Mouse (Mus musculus) layer of hippocampus, adult 18-20 months (tissue): Measurements from ENCODE around the gene S100a9. TPM values are rescaled to one million over a fixed set of nuclear protein-coding genes. Genes with fewer than 3 reads are reported as not detected.

ENCODE experiments used
- DNase-seq, 2 experiments: peaks; one replicate each; pipeline ENCODE4 v3.0.0; 2022; ENCODE audit warnings: low spot score in 2 of 2
- long read RNA-seq: library from polyadenylated mRNA; stranded (forward); transcript quantifications from one replicate; pipeline ENCODE4 v2.0.0, GENCODE M21; 2021
- total RNA-seq, 2 experiments: library from RNA; stranded (reverse); gene quantifications; 2 replicates each; pipeline ENCODE4 v1.2.3; 2021

Gene S100a9
- not detected for total RNA-seq
- long read RNA-seq, result 0 reads

DNA sequence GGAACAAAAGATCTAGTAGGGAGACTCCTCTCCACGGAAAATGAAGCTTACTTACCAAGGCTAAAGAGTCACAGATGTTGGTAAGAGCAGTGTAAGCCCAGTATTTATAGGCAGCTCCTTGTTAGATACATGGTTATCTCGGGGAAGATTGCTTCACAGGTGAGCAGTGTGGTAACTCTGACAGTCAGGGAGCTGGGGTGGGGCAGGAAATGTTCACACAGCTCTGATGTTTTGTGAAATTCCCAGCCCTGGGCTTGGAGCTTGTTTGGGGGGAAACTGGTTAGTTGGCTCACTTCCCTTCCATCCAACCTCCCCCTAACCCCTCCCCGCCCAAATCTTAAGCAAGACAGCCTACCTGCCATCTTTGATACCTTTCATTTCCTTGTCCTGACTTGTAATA lies at the start of gene S100a9:
Gene S100a9 (minus strand): TSS at position 109 of the 400 bp plus-strand sequence.
- no peak for DNase-seq

GRCm38 (mm10) chr3:90726606-90727005 lies 31.1 kb upstream of the S100a9 start, which contains the start of gene Pglyrp4:
Pglyrp4 (plus strand) TSS chr3:90726906.
- DNase-seq, result no peak

- peak; percentile 64 to 92 for DNase-seq
Observed at GRCm38 (mm10) chr3:90709591-90710460, 14.3 kb upstream of the S100a9 start.

DNA sequence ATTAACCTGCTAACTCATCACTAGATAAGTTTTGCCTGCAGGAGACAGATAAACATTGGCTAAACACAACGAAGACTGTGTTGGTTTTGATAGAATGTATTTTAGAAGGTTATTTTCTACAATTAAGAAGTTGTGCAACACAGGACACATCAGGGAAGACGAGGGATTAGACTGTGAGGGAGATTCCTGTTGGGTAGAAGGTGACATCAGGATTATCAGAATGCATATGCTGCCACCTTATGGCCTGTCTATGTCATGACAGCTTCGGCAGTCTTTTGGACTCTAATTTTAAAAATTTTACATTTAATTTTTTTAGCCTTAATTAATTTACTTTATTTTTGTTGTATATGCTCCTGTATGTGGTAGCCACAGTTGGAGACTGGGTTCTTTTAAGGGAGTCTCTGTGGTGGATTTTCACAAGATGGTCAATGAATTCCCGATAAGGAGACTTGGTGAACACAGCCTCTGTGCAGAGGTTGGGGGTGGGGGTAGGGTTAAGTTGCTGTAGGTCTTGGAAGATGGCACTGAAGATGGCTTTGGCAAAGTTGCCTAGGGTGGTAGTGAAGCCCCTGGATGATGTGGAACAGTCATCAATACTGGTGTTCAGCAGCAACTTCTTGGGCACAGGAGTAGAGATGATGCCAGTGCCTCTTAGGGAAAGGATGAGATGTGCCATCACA lies 13.1 kb upstream of the S100a9 start:
- DNase-seq, result peak in 1 of 2 experiments; percentile 35

- no peak for DNase-seq
Observed at GRCm38 (mm10) chr3:90702244-90702643, 6.7 kb upstream of the S100a9 start.

DNA sequence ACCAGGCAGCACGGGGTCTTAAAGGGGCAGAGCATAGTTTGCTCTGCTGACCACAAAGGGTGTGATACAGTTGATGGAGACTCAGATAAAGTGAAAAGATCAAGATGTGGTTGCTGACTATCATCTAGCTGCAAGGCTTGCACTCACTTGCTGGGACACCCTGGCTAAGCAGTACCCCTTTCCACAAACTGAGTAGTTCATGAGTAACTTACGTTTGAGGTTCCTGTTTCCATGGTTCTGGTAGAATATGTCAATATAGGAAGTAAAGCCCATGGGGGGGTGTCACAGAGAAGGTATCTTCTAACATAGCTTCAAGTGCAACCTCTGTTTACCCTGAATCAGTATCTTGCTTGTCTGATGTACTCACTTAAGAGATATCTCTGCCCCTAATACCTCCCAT lies 2.0 kb downstream of the S100a9 start:
- no peak for DNase-seq

DNA sequence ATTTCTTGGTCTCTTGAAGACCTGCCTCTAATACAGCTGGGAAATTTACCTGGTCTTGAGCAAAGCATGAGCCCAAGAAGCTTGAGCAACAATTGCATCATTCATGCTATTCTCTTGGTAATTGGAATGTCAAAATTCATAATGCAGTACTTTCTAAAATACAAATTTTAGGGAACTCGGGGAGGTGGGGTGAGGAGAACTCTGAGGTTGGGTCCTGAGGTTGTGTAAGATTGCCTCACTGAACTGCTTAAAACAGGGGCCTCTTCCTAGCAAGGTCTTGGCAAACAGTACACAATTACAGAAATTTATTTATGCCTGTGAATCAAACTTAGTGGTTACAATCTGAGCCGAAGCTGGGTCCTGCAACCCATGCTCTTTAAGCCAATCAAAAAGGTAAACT lies 8.7 kb downstream of the S100a9 start:
- no peak for DNase-seq

GRCm38 (mm10) chr3:90683929-90684328 lies 11.6 kb downstream of the S100a9 start:
- no peak for DNase-seq

GRCm38 (mm10) chr3:90678656-90679055 lies 16.9 kb downstream of the S100a9 start:
- no peak for DNase-seq

DNA sequence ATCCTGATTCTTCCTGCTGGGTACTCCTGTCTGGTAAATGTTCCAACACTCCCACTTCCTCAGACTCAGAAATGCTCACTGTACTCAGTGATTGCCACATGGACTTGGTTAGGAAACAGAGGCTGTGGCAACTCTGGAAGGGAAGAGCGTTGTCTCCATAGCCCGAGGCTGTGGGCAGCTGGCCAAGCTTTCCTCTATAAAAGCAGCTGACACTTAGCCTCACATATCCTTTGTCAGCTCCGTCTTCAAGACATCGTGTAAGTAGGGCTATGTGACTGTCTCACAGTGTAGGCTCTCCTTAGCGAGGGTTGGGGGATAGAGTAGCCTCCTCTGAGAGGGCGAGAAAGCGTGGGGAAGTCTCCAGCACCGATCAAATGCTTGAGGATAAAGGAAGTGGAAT lies 26.7 kb downstream of the S100a9 start, which contains the start of gene S100a8:
Gene S100a8 (plus strand): TSS at position 133 of the 400 bp plus-strand sequence.
- DNase-seq, result no peak

DNA sequence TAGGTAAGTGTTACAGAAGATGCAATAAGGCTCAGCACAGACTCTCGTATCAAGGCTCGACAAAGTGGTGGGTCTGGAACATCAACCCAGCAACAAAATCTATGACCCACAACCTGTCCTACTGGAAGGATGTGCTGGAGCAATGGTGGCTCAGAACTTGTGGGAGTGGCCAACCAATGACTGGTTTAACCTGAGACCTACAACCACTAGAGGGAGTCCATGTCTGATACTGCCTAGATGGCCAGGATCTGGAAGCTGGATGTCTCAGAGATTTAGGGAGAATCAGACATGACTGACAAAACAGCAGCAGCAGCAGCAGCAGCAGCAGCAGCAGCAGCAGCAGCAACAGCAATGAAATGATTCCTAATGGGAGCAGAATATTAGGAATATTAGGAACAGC lies 31.3 kb downstream of the S100a9 start:
- no peak for DNase-seq

DNA sequence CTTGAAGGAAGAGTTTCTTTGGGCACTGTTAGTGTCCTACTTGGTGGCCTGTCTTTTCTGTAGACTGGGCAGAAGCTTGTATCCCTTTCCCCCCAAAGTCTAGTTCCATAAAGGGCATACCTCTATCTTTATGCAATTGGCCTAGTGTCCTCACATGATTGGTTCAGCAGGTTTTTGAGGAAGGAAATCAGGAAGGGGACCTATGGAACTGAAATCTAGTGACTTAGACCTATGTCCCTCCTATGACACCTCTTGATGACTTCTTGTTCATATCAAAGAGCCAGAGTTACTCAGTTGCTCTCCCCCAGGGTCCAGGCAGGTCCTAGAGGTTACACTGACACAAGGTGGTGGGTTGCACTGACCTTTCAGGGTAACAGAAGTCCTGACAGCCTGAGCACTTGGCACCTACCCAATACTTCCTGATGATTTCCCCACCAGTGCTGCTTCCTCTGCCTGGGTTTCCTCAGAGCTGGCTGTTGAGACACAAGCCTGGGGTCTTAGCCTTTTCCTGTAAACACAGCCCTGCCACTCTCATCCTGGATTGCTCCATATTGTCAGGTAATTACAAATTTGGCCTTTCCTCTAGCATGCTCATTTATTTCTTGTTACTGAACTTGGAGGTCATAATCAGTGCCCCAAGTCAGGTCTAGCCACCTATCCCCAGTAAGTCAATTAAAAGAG lies 36.0 kb downstream of the S100a9 start:
- DNase-seq, result no peak

GRCm38 (mm10) chr3:90657405-90657804 lies 38.1 kb downstream of the S100a9 start:
- no peak for DNase-seq

DNA sequence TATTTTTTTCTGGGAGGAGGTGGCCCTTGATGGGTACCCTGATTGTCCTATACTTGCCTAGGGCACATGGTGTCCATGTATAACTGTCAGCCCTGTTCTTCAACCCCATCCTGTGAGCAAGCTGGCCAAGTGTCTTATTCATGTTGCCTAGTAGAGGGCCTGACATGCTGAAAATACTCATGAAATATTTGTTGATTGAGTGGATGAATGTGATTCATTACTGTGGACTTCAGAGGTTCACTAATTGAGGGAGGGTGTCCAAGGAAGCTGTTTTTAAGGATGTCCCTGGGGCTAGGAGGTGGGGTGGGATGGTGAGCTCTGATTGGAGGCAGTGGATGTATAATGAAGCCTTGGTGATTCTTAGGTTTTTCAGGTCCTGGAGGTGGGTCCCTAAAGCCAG lies 41.8 kb downstream of the S100a9 start, which contains the start of gene S100a7a:
Gene S100a7a (plus strand): TSS at position 301 of the 400 bp plus-strand sequence.
- DNase-seq, result no peak

- peak; percentile 56 to 91 for DNase-seq
Observed at GRCm38 (mm10) chr3:90652878-90653508, 42.5 kb downstream of the S100a9 start.

- DNase-seq, result no peak
Observed at GRCm38 (mm10) chr3:90649832-90650231, 45.7 kb downstream of the S100a9 start.

DNA sequence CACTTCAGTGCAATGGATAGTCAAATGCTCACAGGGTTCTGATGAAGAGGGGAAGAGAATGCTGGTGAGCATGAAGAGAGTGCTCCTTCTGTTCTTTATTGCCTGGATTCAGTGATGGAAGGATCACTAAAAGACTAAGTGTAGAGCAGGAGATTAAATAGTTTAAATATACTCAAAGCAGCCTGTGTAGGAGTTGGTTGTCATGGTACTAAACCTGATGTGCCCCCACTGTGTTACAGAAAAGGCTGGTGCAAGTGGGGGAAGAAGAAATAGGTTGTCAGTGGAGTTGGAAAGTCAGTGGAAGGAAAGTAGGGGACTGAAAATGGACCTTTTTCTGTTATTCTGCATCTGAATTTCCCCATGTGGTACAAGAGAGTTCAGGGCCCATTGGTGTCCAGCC lies 46.5 kb downstream of the S100a9 start:
- peak in 1 of 2 experiments; percentile 36 for DNase-seq

DNA sequence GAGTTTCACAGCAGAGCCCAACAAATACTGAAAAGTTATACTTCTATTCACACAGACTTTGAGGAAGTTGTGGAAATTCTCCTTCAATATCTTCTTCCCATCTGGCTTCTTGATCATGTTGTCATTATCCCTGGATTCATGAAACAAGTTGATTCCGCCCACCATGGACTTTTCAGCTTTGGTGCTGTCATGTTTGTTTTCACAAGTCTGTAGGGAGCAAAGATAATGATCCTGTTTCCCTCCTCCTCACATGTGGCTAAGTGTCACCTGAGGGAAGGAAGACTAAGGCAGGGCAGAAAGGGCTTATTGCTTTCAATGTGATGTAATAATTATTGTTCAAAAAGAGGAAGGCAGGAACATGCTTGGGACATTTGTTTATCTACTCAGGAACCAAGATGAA lies 48.2 kb downstream of the S100a9 start:
- no peak for DNase-seq

DNA sequence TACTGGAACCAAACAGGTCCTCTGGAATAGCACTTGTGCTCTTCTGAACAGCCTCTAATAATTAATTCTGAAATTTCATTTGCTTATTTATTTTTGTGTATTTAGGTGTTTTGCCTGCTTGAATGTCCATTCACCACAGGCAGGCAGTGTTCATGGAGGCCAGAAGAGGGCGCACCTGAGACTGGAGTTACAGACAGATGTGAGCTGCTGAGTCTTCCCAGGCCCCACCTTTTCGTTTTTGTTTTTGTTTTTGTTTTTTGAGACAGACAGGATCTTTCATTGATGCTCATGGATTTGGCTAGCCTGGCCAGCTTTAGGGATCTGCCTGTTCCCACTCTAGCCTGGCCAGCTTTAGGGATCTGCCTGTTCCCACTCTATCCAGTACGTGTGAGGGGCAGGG lies 51.3 kb downstream of the S100a9 start:
- DNase-seq, result peak in 1 of 2 experiments; percentile 50
